Mouse (Mus musculus): ENCODE results near the gene Rnf24. TPM values are rescaled to one million over a fixed set of nuclear protein-coding genes. Genes with fewer than 3 reads are reported as not detected.
A peak's percentile ranks its signal among the peaks of the same experiment; 100 is the strongest.
"Not testable (repeated sequence)": the region's sequence is repeated elsewhere in the genome, so short reads cannot be mapped to it uniquely, and the experiment has no call there.

The Rnf24 gene
- polyA plus RNA-seq, 1 experiment from 2014 or later = 17.4 TPM

- Histone ChIP-seq H3K9me3 (ENCODE audit: control insufficient read depth, low read length) (peaks cover 13% of the 10 kb centered on the region), H3K9ac (no peak overlapping the region), H3K27ac (no peak overlapping the region), H3K36me3 (replicated peaks; ENCODE audit: control insufficient read depth, insufficient read depth) (no peaks in the 10 kb centered on the region), H3K4me2 (replicated peaks) (no peak overlapping the region), H3K27me3 (ENCODE audit: control insufficient read depth, insufficient read depth, low read length) (no peaks in the 10 kb centered on the region), H3K4me1 (replicated peaks; ENCODE audit: control insufficient read depth, insufficient read depth, low read length) (no peaks in the 10 kb centered on the region), H3K4me3 (replicated peaks; ENCODE audit: low read length) (no peak overlapping the region)
- DNase-seq (ENCODE audit: low spot score) (no peak), ATAC-seq (ENCODE audit: low FRiP score) (no peak)
- 82% methylated on average over 6 of the region's 6 CpGs for WGBS
Measured at GRCm38 (mm10) chr2:131319401-131319800, 33.3 kb downstream of the Rnf24 start.

- H3K27me3 ChIP-seq (ENCODE audit: control insufficient read depth, insufficient read depth, low read length) = no peaks in the 10 kb centered on the region
- no peak overlapping the region for H3K4me3 ChIP-seq (replicated peaks; ENCODE audit: low read length)
- H3K27ac ChIP-seq = no peak overlapping the region
- DNase-seq (ENCODE audit: low spot score) (no peak), ATAC-seq (ENCODE audit: low FRiP score) (peak; percentile 57; the same call in 1 of the 2 replicates)
- H3K4me1 ChIP-seq (replicated peaks; ENCODE audit: control insufficient read depth, insufficient read depth, low read length) = no peaks in the 10 kb centered on the region
- no peak overlapping the region for H3K9ac ChIP-seq
- 0 out of 2 replicates have a peak, but pooled peaks cover 8% of the 10 kb centered on the region for H3K36me3 ChIP-seq (replicated peaks; ENCODE audit: control insufficient read depth, insufficient read depth)
- H3K9me3 ChIP-seq (ENCODE audit: control insufficient read depth, low read length) = peaks cover 13% of the 10 kb centered on the region
- 84% methylated on average over 2 of the region's 2 CpGs for WGBS
- no peak overlapping the region for H3K4me2 ChIP-seq (replicated peaks)
Measured at GRCm38 (mm10) chr2:131316167-131316566, 36.5 kb downstream of the Rnf24 start.

GRCm38 (mm10) chr2:131309296-131309695 is 43.4 kb downstream of the Rnf24 start:
- Histone ChIP-seq H3K9ac (no peak overlapping the region), H3K9me3 (ENCODE audit: control insufficient read depth, low read length) (no peaks in the 10 kb centered on the region), H3K27me3 (ENCODE audit: control insufficient read depth, insufficient read depth, low read length) (no peaks in the 10 kb centered on the region), H3K4me1 (replicated peaks; ENCODE audit: control insufficient read depth, insufficient read depth, low read length) (no peaks in the 10 kb centered on the region), H3K4me3 (replicated peaks; ENCODE audit: low read length) (no peak overlapping the region), H3K4me2 (replicated peaks) (no peak overlapping the region), H3K36me3 (replicated peaks; ENCODE audit: control insufficient read depth, insufficient read depth) (peaks cover 12% of the 10 kb centered on the region; the same call in 1 of the 2 replicates), H3K27ac (no peak overlapping the region)
- ATAC-seq (ENCODE audit: low FRiP score) (no peak), DNase-seq (ENCODE audit: low spot score) (no peak)
- 73% methylated on average over 6 of the region's 6 CpGs for WGBS

- no peaks in the 10 kb centered on the region for H3K9me3 ChIP-seq (ENCODE audit: control insufficient read depth, low read length)
- H3K4me1 ChIP-seq (replicated peaks; ENCODE audit: control insufficient read depth, insufficient read depth, low read length) = no peaks in the 10 kb centered on the region
- DNase-seq (ENCODE audit: low spot score) = no peak
- no peak overlapping the region for H3K4me3 ChIP-seq (replicated peaks; ENCODE audit: low read length)
- 40% methylated on average over 2 of the region's 2 CpGs for WGBS
- H3K4me2 ChIP-seq (replicated peaks) = no peak overlapping the region
- no peak overlapping the region for H3K27ac ChIP-seq
- H3K36me3 ChIP-seq (replicated peaks; ENCODE audit: control insufficient read depth, insufficient read depth) = peaks cover 27% of the 10 kb centered on the region
- no peak for ATAC-seq (ENCODE audit: low FRiP score)
- H3K27me3 ChIP-seq (ENCODE audit: control insufficient read depth, insufficient read depth, low read length) = no peaks in the 10 kb centered on the region
- H3K9ac ChIP-seq = no peak overlapping the region
Measured at GRCm38 (mm10) chr2:131307822-131308221, 44.9 kb downstream of the Rnf24 start.

GRCm38 (mm10) chr2:131307391-131307790 is 45.3 kb downstream of the Rnf24 start:
- H3K27ac ChIP-seq = no peak overlapping the region
- peaks cover 29% of the 10 kb centered on the region for H3K36me3 ChIP-seq (replicated peaks; ENCODE audit: control insufficient read depth, insufficient read depth)
- DNase-seq (ENCODE audit: low spot score) (no peak), ATAC-seq (ENCODE audit: low FRiP score) (no peak)
- no peak overlapping the region for H3K9ac ChIP-seq
- H3K4me2 ChIP-seq (replicated peaks) = no peak overlapping the region
- no peak overlapping the region for H3K4me3 ChIP-seq (replicated peaks; ENCODE audit: low read length)
- no peaks in the 10 kb centered on the region for H3K27me3 ChIP-seq (ENCODE audit: control insufficient read depth, insufficient read depth, low read length)
- H3K9me3 ChIP-seq (ENCODE audit: control insufficient read depth, low read length) = no peaks in the 10 kb centered on the region
- 84% methylated on average over 5 of the region's 5 CpGs for WGBS
- no peaks in the 10 kb centered on the region for H3K4me1 ChIP-seq (replicated peaks; ENCODE audit: control insufficient read depth, insufficient read depth, low read length)

GRCm38 (mm10) chr2:131305226-131305625 is 47.5 kb downstream of the Rnf24 start:
- not testable (repeated sequence) for H3K27me3 ChIP-seq (ENCODE audit: control insufficient read depth, insufficient read depth, low read length); H3K4me2 ChIP-seq (replicated peaks); H3K4me1 ChIP-seq (replicated peaks; ENCODE audit: control insufficient read depth, insufficient read depth, low read length); H3K9me3 ChIP-seq (ENCODE audit: control insufficient read depth, low read length); DNase-seq (ENCODE audit: low spot score); H3K4me3 ChIP-seq (replicated peaks; ENCODE audit: low read length); H3K27ac ChIP-seq; H3K9ac ChIP-seq; ATAC-seq (ENCODE audit: low FRiP score)
- 76% methylated on average over 1 of the region's 1 CpGs for WGBS
- peaks cover 38% of the 10 kb centered on the region for H3K36me3 ChIP-seq (replicated peaks; ENCODE audit: control insufficient read depth, insufficient read depth)

GRCm38 (mm10) chr2:131304497-131304896 is 48.2 kb downstream of the Rnf24 start:
- Histone ChIP-seq H3K9ac (no peak overlapping the region), H3K4me1 (replicated peaks; ENCODE audit: control insufficient read depth, insufficient read depth, low read length) (no peaks in the 10 kb centered on the region), H3K4me3 (replicated peaks; ENCODE audit: low read length) (no peak overlapping the region), H3K4me2 (replicated peaks) (no peak overlapping the region), H3K9me3 (ENCODE audit: control insufficient read depth, low read length) (no peaks in the 10 kb centered on the region), H3K27ac (no peak overlapping the region), H3K36me3 (replicated peaks; ENCODE audit: control insufficient read depth, insufficient read depth) (peaks cover 46% of the 10 kb centered on the region), H3K27me3 (ENCODE audit: control insufficient read depth, insufficient read depth, low read length) (no peaks in the 10 kb centered on the region)
- no peak for DNase-seq (ENCODE audit: low spot score)
- ATAC-seq (ENCODE audit: low FRiP score) = no peak
- WGBS = 87% methylated on average over 9 of the region's 9 CpGs

- H3K27ac ChIP-seq = no peak overlapping the region
- H3K4me2 ChIP-seq (replicated peaks) = no peak overlapping the region
- H3K27me3 ChIP-seq (ENCODE audit: control insufficient read depth, insufficient read depth, low read length) = no peaks in the 10 kb centered on the region
- no peaks in the 10 kb centered on the region for H3K9me3 ChIP-seq (ENCODE audit: control insufficient read depth, low read length)
- H3K4me3 ChIP-seq (replicated peaks; ENCODE audit: low read length) = no peak overlapping the region
- no peak for DNase-seq (ENCODE audit: low spot score)
- H3K4me1 ChIP-seq (replicated peaks; ENCODE audit: control insufficient read depth, insufficient read depth, low read length) = no peaks in the 10 kb centered on the region
- H3K9ac ChIP-seq = no peak overlapping the region
- ATAC-seq (ENCODE audit: low FRiP score) = no peak
- H3K36me3 ChIP-seq (replicated peaks; ENCODE audit: control insufficient read depth, insufficient read depth) = peaks cover 64% of the 10 kb centered on the region
Measured at GRCm38 (mm10) chr2:131301635-131302034, 51.1 kb downstream of the Rnf24 start.

GRCm38 (mm10) chr2:131300485-131300884 is 52.2 kb downstream of the Rnf24 start:
- Histone ChIP-seq H3K36me3 (replicated peaks; ENCODE audit: control insufficient read depth, insufficient read depth) (peaks cover 76% of the 10 kb centered on the region), H3K4me3 (replicated peaks; ENCODE audit: low read length) (no peak overlapping the region), H3K9me3 (ENCODE audit: control insufficient read depth, low read length) (no peaks in the 10 kb centered on the region), H3K4me1 (replicated peaks; ENCODE audit: control insufficient read depth, insufficient read depth, low read length) (no peaks in the 10 kb centered on the region), H3K4me2 (replicated peaks) (no peak overlapping the region), H3K27me3 (ENCODE audit: control insufficient read depth, insufficient read depth, low read length) (no peaks in the 10 kb centered on the region), H3K9ac (no peak overlapping the region), H3K27ac (no peak overlapping the region)
- ATAC-seq (ENCODE audit: low FRiP score) (no peak), DNase-seq (ENCODE audit: low spot score) (no peak)
- WGBS = 84% methylated on average over 2 of the region's 2 CpGs

- not testable (repeated sequence) for H3K4me2 ChIP-seq (replicated peaks); H3K4me1 ChIP-seq (replicated peaks; ENCODE audit: control insufficient read depth, insufficient read depth, low read length); DNase-seq (ENCODE audit: low spot score); H3K27me3 ChIP-seq (ENCODE audit: control insufficient read depth, insufficient read depth, low read length); ATAC-seq (ENCODE audit: low FRiP score); H3K9me3 ChIP-seq (ENCODE audit: control insufficient read depth, low read length); H3K4me3 ChIP-seq (replicated peaks; ENCODE audit: low read length); H3K9ac ChIP-seq; H3K27ac ChIP-seq
- 60% methylated on average over 7 of the region's 7 CpGs for WGBS
- peaks cover 71% of the 10 kb centered on the region for H3K36me3 ChIP-seq (replicated peaks; ENCODE audit: control insufficient read depth, insufficient read depth)
Measured at GRCm38 (mm10) chr2:131298674-131299073, 54.0 kb downstream of the Rnf24 start.
